Mouse (Mus musculus): ENCODE data around the gene Tmem131l.

DNA sequence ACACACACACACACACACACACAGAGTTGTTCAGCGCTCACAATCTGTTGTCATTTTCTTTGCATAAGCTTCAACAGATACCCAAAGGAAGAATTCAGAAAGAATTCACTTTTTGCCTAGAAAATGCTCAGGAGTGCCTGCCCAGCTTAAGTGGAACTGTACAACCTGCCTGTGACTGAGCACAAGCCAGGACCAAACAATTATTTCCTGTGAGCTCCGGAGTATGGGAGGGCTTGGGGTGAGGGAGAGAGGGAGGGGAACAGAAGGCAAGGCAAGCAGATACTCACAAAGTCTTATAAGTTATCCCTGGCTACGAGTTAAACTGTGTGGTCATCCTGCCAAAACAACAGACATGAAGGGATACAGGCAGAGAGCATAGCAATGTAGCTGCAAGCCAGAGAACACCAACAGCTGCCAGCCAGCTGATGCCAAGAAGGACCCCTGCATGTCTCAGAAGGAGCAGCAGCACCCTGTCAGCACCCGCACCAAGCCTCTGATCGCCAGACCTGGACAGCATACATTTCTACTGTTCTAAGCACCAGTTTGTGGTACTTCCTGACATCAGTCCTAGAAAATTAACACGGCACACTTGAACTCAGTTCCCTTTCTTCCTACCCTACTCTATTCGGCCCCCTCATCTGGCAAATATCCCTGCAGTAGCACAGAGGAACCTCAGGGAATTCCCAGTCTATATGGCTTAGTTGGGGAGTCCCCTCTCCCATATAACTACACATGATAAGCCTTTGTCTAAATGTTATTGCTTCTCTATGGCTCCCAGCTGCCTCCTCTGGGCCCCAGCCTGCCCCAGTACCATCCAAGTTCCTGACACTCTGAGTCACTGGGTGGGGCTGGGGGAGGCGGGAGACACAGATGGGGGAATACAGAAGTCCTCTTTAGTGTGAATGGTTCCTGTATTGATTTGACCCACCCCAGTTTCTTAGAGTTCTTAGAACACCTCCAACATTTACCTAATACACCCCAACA lies 18.5 kb downstream of the Tmem131l start:
- TF ChIP-seq CTCF (IDR thresholded peaks at IDR 0.05) (no peak), EP300 (IDR thresholded peaks at IDR 0.05) (no peak)

All from lung, postnatal 0 days (tissue).